Mouse (Mus musculus) cortical plate, adult 2 months (tissue): ENCODE measurements around the gene Wdr62.

Experiments
- CTCF ChIP-seq: fragments of 200-500 bp; IDR thresholded peaks from 2 replicates; pipeline ENCODE4 v1.5.1; 2011; ENCODE audit warnings: mild to moderate bottlenecking, control low read depth, low read length; ENCODE audit not compliant: insufficient read depth; ENCODE audit errors: extremely low read depth
- POLR2A ChIP-seq: fragments of 200-500 bp; IDR thresholded peaks from 2 replicates; pipeline ENCODE4 v1.6.1; 2011; ENCODE audit warnings: mild to moderate bottlenecking, low read length, control low read depth; ENCODE audit not compliant: insufficient read depth; ENCODE audit errors: extremely low read depth

DNA sequence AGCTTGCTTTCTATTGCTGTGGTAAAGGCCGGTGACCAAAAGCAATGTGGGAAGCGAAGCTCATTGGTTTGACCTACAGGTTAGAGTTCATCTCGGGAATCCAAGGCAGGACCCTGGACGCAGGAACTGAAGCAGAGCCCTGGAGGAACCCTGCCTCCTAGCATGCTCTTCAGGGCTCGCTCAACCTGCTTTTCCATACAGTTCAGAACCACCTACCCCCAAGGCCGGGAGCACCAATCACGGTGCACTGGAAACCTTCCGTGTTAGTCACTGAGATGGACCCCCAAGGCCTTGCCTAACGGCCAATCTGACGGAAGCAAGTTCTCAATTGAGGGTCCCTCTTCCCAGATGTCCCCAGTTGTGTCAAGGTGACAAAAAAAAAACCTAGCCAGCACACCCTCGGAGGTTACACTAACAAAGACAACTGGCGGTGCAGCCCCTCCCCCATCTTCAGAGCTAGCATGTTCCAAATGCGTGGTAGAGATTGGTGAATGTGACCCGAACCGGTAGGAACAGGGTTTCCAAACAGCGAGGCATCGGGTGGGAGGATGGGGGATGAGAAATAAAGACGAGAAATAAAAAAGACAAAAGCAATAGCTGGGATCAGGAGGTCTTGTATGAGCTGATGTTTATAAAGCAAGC is 80.6 kb downstream of the Wdr62 start:
- no peak for TF ChIP-seq CTCF
- no peak for TF ChIP-seq POLR2A
